Mouse (Mus musculus) CD4-positive, CD25-positive, alpha-beta regulatory T cell, adult 2 months (primary cell): ENCODE results near the gene Mto1.

Experiments used
- DNase-seq: peaks from one replicate; pipeline ENCODE4 v3.0.0-alpha.2; 2012; ENCODE audit warnings: low read depth, low spot score

Mto1 gene

DNA sequence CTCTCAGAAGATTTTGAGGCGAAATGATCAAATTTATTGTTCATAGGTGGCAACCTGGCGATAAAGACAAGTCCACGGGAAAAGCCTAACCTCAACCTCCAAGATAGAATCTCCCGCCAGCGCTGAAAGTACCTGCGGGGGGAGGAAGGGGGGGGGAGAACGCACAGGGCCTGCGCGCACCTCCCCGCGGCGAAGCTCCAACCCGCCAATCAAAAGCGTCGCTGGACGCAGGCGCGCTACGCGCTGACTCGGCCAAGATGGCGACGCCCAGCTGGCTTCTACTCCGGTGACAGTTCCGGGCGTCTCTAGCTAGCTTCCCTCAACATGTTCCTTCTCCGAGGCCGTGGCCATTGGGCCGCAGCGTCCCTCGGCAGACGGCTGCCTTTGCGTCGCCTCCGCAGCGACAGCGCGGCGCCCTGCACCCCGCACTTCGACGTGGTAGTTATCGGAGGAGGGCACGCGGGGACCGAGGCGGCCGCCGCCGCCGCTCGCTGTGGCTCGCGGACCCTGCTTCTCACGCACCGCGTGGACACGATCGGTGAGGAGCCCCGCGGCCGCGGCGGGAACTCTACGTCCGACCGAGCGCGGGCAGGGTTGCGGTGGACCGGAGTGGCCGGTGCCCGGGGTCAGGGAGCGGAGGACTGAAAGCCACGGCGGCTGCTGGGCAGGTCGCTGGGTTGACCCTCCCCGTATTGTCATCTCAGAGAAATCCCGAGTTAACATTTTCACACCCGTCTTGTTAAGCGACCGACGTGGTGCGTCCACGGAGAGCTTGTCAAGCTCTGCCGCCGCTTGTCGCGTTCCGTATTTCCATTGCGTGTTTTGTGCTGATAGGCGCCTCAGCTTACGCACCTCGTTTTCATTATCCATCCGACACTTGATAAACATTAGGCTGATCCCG is at the start of gene Mto1, which contains the start of gene Gm17324:
Gene Mto1, plus strand, starts transcription at position 236 of the 901 bp plus-strand sequence.
Gene Gm17324, minus strand, starts transcription at position 814 of the 901 bp plus-strand sequence.
- DNase-seq: peak; percentile 98

DNA sequence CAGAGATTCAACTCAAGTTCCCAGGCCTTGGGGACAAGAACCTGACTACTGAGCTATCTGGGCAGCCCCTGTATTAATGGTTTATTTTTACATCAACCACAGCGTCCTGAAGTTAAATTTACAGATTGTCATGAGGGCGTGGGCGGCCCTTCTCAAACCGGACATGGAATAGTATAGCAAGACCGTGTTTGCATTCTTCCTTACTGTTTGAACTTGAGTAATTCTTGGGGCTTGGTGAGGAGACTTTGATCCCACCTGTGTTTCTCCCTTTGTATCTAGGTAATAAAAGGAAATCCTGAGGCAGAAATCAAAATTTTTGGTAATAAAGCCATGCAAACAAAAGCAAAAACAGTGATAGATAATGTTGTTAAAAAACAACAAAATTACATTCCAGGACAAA is 47.4 kb upstream of the Mto1 start:
- no peak for DNase-seq

DNA sequence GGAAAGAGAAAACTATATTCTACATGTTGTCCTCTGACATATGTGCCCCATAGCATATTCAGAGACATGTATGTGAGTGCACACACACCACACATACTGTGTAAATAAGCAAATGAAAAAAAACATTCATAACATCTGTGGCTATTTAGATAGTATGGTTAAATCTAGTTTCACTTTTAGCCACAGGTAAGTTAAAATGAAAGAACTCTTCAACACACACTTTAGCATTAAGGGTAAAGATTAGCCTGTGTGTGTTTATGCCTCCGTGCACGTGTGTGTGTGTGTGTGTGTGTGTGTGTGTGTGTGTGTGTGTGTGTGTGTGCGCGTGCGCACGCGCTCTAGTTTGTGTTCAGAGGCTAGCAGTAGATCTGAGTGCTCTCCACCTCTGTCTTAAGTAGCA is 46.4 kb upstream of the Mto1 start:
- DNase-seq: peak; percentile 29

DNA sequence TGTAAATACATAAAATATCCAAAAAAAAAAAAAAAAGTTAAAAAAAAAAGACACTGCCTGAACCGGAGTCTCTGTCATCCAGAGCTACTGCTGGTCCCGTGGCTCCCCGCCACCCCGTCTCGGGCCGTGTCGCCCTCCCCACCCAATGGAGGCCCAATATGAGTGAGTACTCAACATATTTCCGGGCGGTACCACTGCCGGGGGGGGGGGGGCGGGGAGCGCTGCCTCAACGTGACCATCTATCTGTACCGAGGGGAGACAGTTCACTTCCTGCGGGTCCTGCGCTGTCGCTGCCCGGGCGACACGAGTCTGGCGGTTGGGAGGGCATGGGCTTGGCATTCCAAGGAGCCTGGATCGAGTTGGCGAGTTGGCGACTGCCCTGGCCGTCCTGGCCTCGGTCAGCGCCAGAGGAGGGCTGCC is 20.6 kb upstream of the Mto1 start:
- DNase-seq: peak; percentile 78

DNA sequence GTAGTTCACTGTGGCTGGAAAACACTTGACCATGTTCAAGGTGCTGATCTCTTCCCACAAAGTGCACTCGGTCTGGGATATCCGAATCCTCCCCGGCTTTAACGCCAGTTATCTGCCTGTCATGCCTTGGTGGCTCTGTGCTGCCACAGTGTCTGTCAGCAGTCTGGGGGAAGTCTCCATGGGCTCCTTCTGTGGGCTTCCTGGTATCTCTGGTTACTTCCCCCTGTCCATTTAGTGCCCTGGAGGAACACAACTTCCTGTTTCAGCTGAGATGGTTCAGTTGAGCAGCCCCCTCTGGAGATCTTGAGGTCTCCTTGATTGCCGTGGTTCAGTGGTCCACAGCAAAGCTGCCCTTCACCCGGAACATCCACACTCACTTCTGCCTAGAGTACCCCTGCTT is 19.8 kb upstream of the Mto1 start:
- DNase-seq: peak; percentile 19

DNA sequence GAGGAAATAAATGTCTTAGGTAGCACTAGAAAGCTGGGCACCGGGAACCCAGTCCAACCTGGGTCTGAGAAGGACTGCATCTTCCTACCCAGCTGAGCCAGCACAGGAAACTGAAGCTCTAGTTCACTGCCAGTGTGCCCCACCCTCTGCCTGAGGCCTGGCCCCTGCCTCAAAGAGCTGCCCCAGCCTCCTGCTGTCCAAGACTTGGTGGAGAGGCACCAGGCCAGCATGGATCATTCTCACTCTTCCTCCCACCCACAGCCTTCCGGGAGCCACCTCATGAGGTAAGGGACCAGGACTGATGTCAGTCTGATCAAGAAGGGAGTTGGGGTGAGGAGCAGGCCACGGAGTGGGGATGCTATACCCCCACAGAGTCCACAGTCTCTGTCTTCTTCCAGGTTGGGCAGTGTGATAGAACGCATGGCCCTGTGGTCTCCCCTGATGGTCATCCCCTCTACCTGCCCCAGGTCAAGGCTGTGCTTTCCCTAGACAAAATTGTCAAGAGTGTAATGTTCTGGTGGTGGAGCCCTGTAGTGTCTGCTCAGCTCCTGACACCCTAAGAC is 19.1 kb upstream of the Mto1 start:
- no peak for DNase-seq

DNA sequence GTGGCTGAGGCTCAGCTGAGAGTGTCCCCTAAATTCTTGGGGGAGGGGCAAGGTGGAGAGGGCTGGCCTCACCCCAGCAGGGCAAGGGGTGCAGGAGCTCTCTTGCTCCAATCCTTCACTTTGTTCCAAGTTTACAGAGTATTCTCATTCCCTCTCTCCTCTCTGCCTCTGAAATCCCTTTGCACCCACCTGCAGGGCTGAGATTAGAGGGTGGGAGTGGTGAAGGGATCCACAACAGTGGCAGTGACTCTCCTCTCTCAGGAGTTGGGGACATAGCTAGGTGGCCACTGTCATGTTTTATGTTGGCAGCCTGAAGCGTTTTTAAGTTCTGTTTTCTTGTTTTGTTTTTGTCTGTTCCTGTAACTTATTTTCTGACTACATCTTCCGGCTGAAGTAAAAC is 18.5 kb upstream of the Mto1 start:
- DNase-seq: no peak

DNA sequence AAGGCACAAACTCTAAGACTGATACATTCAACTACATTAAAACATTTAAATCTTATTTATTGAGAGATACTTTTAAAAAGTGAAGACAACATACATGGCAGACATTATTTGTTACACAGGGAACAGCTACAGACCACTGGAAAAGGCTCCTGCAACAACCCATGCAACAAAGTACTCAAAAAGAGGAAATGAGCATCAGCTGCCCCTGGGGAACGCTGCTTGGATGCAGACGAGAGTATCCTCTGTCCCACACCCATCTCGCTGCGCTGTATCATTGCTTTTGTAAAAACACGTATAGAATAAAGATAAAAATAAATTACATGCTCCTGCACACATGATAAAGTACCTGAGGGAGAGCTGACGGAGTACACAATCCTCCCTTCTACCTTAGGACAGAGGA is 17.5 kb upstream of the Mto1 start:
- no peak for DNase-seq

DNA sequence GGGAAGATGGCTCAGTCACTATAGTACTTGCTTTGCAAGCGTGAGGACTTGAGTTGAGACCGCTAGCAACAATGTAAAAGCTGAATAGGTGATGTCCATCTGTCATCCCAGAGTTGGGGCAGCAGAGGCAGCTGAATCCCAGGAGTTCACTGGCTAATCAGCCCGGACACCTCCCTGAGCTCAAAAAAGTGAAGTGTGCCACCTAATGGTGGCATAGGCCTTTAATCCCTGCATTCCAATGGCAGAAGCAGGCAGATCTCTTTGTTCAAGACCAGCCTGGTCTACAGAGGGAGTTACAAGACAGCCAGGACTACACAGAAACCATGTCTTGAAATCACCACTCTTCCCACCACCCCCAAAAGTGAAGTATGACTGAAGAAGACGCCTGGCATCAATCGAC is 15.5 kb upstream of the Mto1 start:
- DNase-seq: no peak

DNA sequence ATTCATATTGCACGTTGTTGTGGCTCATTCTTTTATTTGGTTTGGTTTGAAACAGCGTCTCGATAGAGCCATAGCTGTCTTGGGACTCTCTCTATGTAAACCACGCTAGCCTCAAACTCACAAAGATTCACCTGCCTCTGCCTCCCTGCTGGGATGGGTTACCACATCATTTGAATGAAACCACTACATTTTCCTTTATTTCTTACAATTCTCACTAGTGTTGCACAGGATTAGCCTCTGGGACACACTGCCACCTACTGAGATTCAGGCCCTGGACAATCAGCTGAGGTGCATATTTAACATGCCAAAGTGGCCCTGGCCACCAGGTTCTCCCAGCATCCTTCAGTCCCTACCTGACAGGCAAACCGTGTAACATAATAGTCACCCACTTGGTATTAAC is 8.6 kb upstream of the Mto1 start:
- no peak for DNase-seq

DNA sequence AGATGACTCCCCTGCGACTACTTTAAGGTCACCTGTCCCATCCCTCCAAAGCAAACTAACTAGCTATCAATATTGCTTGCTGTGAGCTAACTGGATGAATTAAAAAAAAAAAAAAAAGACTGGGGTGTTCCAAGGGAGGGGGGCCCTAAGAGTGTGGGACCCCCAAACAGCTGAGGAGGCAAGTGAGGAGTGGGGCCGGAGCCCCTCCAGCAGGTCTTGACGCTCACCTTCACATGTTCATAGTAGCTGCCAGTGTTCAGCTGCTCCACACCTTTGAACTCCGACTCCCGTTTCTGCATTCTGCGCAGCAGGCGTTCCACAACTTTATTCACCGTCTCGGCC is 5.8 kb upstream of the Mto1 start:
- DNase-seq: no peak

DNA sequence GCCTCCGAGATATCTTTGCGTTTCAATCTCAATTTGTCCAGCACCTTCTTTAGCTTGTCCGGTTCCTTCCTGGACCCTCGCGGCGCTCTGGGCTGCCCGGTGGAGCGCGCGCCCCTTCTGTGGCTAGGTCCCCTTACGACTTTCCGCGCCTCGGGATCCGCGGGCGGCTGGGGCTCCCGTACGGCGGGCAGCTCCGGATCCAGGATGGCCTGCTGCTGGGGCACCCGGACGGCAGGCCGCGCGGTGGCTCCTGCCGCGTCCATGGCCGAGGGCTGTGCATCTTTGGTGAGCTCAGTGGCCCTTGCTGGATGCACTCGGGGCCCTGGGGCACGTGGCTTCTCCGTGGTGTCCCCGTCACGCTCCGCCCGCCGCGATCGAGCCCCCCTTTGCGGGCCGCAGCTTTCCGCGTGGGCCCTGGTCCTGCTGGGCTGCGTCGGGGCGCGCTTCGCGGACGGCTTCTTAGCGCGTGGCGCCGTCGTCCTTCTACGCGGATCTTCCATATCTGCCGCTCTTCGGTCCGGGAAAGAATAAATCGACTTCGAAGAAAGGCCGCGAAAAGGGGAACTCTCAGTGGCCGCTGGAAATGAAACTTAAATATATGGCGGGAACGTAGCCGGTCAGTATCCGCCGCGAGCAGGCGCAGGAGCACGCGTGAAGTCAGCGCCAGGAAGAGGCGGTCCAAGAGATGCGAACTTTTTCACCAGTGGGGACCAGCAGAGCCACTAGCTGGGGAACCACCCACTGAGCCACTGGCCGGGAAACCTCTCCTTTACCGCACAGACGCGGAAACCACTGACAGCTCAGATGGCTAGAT is 5.2 kb upstream of the Mto1 start, which contains the start of gene Cgas:
Gene Cgas, minus strand, starts transcription at position 659 of the 814 bp plus-strand sequence.
- DNase-seq: peak; percentile 75

DNA sequence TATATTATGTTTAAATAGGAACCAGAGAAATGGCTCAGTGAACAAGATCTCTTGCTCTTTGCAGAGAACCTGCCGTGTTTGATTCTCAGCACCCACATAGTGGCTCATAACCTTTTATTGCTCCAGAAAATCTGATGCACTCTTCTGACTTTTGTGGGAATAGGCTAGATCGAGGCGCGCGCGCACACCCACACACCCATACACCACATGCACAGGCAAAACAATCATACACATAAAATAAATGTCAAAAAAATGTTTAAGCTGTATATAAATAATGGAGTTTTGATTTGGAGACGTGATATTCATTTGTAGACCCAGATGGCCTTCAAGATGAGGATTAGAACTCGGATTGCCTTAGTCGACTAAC is 419 bp upstream of the Mto1 start:
- DNase-seq: no peak

DNA sequence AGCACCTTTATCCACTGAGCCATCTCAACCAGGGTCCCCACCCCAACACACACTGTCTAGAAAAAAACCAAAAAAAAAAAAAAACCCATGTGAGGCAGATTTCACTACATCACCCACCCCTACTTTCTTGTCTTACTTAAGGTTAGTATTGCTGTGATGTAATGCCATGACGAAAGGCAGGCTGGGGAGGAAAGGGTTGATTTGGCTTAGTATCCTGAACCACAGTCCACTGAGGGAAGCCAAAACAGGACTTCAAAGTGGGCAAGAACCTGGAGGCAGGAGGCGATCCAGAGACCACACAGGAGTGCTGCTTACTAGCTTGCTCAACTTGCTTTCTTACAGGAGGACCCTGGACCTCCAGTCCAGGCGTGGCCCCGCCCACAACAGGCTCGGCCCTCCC is 2.4 kb downstream of the Mto1 start:
- DNase-seq: no peak

DNA sequence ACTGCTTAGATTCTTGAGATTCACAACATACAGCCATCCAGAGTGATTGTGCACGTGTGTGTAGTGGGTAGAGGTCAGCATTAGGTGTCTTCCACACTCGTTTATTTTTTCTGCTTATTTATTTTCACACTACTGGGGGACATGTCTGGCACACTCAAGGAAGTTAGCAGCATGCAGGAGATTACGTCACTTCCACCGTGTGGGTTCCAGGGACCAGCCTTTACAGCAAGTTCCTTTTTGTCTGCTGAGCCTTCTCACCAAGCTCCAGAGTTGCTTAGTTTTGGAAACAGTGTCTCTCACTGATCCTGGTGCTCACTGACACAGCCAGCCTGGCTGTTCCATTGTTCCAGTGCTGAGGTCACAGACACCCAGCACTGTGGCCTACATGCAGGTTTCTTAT is 3.4 kb downstream of the Mto1 start:
- DNase-seq: no peak

DNA sequence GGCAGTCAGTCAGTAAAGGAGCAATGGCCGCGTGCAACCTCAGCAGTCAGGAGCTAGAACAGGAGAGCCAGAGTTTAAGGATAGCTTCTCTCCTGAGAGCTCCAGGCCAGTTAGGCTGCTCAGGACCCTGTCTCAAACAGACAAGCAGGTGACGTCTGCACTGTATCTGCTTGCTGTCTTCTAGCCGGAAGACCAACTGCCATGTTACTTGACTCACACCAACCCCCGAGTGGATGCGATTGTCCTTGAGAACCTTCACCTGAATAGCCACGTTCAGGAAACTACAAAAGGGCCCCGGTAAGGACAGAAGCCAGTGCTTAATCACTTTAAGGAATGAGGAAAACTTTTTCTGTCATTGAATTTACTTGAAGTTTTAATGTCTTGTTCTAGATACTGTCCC is 9.0 kb downstream of the Mto1 start:
- DNase-seq: no peak

DNA sequence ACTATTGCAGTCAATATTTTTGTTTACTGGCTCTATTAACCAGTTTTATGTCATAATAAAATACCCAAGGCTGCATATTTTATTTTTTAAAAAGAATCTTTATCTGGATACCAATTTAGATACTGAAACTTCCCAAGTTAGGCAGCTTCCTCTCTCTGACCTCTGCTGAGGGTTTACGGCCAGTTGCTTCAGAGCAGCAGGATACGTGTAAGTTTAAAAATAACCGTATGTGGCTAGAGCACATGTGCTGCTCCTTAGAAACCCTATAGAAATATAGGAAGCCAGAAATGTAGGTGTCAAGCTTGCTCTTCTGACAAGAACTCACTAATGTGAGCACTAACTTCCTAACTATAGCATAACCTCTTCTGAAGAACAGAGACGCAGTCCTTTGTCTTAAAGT is 15.3 kb downstream of the Mto1 start:
- no peak for DNase-seq

DNA sequence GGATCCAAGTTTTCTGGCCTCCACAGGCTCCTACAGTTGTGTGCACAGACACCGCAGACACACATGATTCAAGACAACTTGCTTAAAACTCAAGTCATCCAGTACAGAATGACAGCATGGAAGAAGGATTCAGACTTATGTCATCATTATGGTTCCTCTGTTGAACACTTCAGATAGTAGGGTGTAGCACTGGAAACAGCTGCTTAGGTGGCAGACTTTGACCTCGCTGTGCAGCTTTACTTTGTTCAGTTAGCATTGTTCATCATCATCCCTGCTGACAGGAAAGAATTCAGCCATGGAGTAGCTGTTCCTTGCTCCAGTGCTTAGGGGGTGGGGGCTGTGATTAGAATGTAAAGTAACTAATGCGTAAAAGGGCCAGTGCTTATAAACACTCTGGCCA is 17.7 kb downstream of the Mto1 start:
- no peak for DNase-seq

DNA sequence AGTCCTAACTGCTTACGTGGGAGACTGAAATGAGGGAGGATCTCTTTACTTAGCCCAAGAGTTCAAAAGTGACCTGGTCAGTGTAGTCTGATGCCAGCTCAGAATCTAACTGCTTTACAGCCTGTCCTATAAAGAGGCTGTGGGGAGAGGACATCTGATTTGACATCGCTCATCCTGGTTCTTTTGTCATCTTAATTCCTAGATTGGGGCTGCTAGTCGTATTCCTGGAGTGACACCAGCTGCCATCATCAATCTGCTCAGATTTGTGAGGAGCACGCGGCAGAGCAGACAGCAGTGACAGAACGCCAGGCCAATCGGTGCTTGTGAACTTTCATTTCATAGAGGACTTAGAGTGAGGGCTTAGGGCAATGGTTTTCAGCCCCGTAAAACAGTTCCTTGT is 25.6 kb downstream of the Mto1 start:
- DNase-seq: no peak

DNA sequence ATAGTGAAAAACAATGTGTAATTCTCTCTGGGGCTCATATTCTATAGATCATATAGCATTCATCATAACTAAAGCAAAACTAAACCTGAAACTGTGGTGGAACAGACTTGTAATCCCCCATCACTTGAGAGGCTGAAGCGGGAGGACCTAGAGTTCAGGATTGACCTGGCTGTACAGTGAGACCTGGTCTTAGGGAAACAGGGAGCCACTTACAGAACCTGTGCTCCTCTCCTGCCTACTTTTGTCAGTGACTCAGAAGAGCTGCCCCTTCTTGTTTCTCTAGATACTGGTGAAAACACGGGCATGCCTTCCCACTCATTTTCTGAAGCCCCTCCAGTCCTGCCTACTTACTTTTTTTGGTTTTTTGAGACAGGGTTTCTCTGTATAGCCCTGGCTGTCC is 26.3 kb downstream of the Mto1 start:
- no peak for DNase-seq

DNA sequence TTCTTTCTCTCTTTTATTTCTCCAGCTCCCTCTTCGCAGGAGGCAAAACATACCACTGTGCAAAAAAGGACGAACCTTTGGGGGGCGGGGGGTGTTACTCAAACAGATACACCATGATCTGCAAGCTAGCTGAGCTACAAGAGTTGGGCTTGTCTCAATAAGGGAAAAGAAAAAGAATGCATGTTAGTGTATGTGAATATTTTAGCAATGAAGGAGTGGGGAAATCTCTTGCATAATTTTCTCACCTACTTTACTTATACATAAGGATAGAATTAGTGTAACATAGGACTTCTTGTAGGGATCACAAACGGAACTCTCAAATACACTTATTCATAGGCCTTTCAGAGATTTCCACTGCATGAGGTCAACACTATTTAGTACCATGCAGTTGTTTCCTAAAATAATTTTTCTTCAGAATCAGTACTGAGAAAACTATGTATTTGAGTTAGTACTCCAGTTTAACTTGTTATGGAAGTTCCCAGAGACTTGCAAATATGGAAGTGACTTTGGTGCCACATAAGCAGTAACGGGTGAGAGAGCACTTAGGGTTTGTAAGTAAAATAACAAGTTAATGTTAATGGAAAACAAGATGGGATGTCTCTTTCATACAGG is 26.9 kb downstream of the Mto1 start:
- no peak for DNase-seq

DNA sequence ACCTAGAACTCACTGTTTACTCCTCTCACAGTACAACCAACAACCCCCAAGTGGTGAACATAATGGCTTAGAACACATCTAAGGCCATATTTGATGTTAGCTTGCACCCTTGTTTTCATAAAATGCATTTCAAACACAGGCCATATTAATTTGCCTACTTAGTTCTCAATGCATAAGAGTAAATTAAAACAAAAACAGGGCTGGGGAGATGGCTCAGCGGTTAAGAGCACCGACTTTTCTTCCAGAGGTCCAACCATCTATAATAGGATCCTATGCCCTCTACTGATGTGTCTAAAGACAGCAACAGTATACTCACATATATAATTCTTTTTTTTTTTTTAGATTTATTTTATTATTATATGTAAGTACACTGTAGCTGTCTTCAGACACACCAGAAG is 27.4 kb downstream of the Mto1 start:
- no peak for DNase-seq
